Mouse (Mus musculus): ENCODE measurements around the gene Erg. TPM values are rescaled to one million over a fixed set of nuclear protein-coding genes. Genes with fewer than 3 reads are reported as not detected.

The Erg gene
- polyA plus RNA-seq, 1 experiment from 2014 or later, result 1.8 TPM

GRCm38 (mm10) chr16:95527561-95527960 is 58.8 kb downstream of the Erg start:
- no peak overlapping the region for H3K27ac ChIP-seq (ENCODE audit: low read depth, low read length)
- WGBS, result 89% methylated on average over 2 of the region's 2 CpGs
- no peaks in the 10 kb centered on the region for H3K36me3 ChIP-seq (ENCODE audit: control insufficient read depth, insufficient read depth, low read length)
- no peaks in the 10 kb centered on the region for H3K4me1 ChIP-seq (replicated peaks; ENCODE audit: control insufficient read depth, insufficient read depth, low read length)
- H3K27me3 ChIP-seq (ENCODE audit: control insufficient read depth, insufficient read depth, low read length), result no peaks in the 10 kb centered on the region
- no peak overlapping the region for H3K4me3 ChIP-seq (ENCODE audit: low read depth, low read length)
- no peak overlapping the region for H3K9ac ChIP-seq (ENCODE audit: low read length)
- H3K9me3 ChIP-seq (ENCODE audit: control insufficient read depth, low read length), result no peaks in the 10 kb centered on the region
- ATAC-seq (replicated peaks; ENCODE audit: low FRiP score) (no peak), DNase-seq (ENCODE audit: low spot score) (no peak)
- no peak overlapping the region for H3K4me2 ChIP-seq (ENCODE audit: low read depth, low read length, severe bottlenecking)

- Histone ChIP-seq H3K9ac (ENCODE audit: low read length) (no peak overlapping the region), H3K36me3 (ENCODE audit: control insufficient read depth, insufficient read depth, low read length) (no peaks in the 10 kb centered on the region), H3K4me3 (ENCODE audit: low read depth, low read length) (no peak overlapping the region), H3K9me3 (ENCODE audit: control insufficient read depth, low read length) (no peaks in the 10 kb centered on the region), H3K27me3 (ENCODE audit: control insufficient read depth, insufficient read depth, low read length) (no peaks in the 10 kb centered on the region), H3K27ac (ENCODE audit: low read depth, low read length) (no peak overlapping the region), H3K4me2 (ENCODE audit: low read depth, low read length, severe bottlenecking) (no peak overlapping the region), H3K4me1 (replicated peaks; ENCODE audit: control insufficient read depth, insufficient read depth, low read length) (no peaks in the 10 kb centered on the region)
- WGBS, result 80% methylated on average over 8 of the region's 8 CpGs
- DNase-seq (ENCODE audit: low spot score), result no peak
- no peak for ATAC-seq (replicated peaks; ENCODE audit: low FRiP score)
These were observed 66.9 kb downstream of the Erg start for GRCm38 (mm10) chr16:95519520-95519919.

GRCm38 (mm10) chr16:95506051-95506450 is 80.3 kb downstream of the Erg start:
- Histone ChIP-seq H3K4me2 (ENCODE audit: low read depth, low read length, severe bottlenecking) (no peak overlapping the region), H3K36me3 (ENCODE audit: control insufficient read depth, insufficient read depth, low read length) (no peaks in the 10 kb centered on the region), H3K27me3 (ENCODE audit: control insufficient read depth, insufficient read depth, low read length) (no peaks in the 10 kb centered on the region), H3K4me3 (ENCODE audit: low read depth, low read length) (no peak overlapping the region), H3K27ac (ENCODE audit: low read depth, low read length) (no peak overlapping the region), H3K9ac (ENCODE audit: low read length) (no peak overlapping the region), H3K4me1 (replicated peaks; ENCODE audit: control insufficient read depth, insufficient read depth, low read length) (no peaks in the 10 kb centered on the region), H3K9me3 (ENCODE audit: control insufficient read depth, low read length) (no peaks in the 10 kb centered on the region)
- ATAC-seq (replicated peaks; ENCODE audit: low FRiP score) (no peak), DNase-seq (ENCODE audit: low spot score) (no peak)
- WGBS, result 85% methylated on average over 2 of the region's 2 CpGs

GRCm38 (mm10) chr16:95496582-95497300 is 89.7 kb downstream of the Erg start:
- Histone ChIP-seq H3K4me2 (ENCODE audit: low read depth, low read length, severe bottlenecking) (no peak overlapping the region), H3K36me3 (ENCODE audit: control insufficient read depth, insufficient read depth, low read length) (no peaks in the 10 kb centered on the region), H3K27ac (ENCODE audit: low read depth, low read length) (no peak overlapping the region), H3K4me1 (replicated peaks; ENCODE audit: control insufficient read depth, insufficient read depth, low read length) (no peaks in the 10 kb centered on the region), H3K9ac (ENCODE audit: low read length) (no peak overlapping the region), H3K9me3 (ENCODE audit: control insufficient read depth, low read length) (no peaks in the 10 kb centered on the region), H3K27me3 (ENCODE audit: control insufficient read depth, insufficient read depth, low read length) (no peaks in the 10 kb centered on the region), H3K4me3 (ENCODE audit: low read depth, low read length) (no peak overlapping the region)
- DNase-seq (ENCODE audit: low spot score) (no peak), ATAC-seq (replicated peaks; ENCODE audit: low FRiP score) (no peak)
- 90% methylated on average over 10 of the region's 10 CpGs for WGBS

GRCm38 (mm10) chr16:95494108-95494507 is 92.3 kb downstream of the Erg start:
- DNase-seq (ENCODE audit: low spot score), result no peak
- H3K9ac ChIP-seq (ENCODE audit: low read length), result no peak overlapping the region
- H3K9me3 ChIP-seq (ENCODE audit: control insufficient read depth, low read length), result no peaks in the 10 kb centered on the region
- H3K27ac ChIP-seq (ENCODE audit: low read depth, low read length), result no peak overlapping the region
- no peaks in the 10 kb centered on the region for H3K36me3 ChIP-seq (ENCODE audit: control insufficient read depth, insufficient read depth, low read length)
- no peak overlapping the region for H3K4me3 ChIP-seq (ENCODE audit: low read depth, low read length)
- 56% methylated on average over 3 of the region's 3 CpGs for WGBS
- ATAC-seq (replicated peaks; ENCODE audit: low FRiP score), result no peak
- no peak overlapping the region for H3K4me2 ChIP-seq (ENCODE audit: low read depth, low read length, severe bottlenecking)
- no peaks in the 10 kb centered on the region for H3K27me3 ChIP-seq (ENCODE audit: control insufficient read depth, insufficient read depth, low read length)
- no peaks in the 10 kb centered on the region for H3K4me1 ChIP-seq (replicated peaks; ENCODE audit: control insufficient read depth, insufficient read depth, low read length)

GRCm38 (mm10) chr16:95493336-95493735 is 93.1 kb downstream of the Erg start:
- no peaks in the 10 kb centered on the region for H3K4me1 ChIP-seq (replicated peaks; ENCODE audit: control insufficient read depth, insufficient read depth, low read length)
- H3K4me2 ChIP-seq (ENCODE audit: low read depth, low read length, severe bottlenecking), result no peak overlapping the region
- DNase-seq (ENCODE audit: low spot score) (no peak), ATAC-seq (replicated peaks; ENCODE audit: low FRiP score) (no peak)
- no peak overlapping the region for H3K27ac ChIP-seq (ENCODE audit: low read depth, low read length)
- no peak overlapping the region for H3K9ac ChIP-seq (ENCODE audit: low read length)
- no peak overlapping the region for H3K4me3 ChIP-seq (ENCODE audit: low read depth, low read length)
- H3K9me3 ChIP-seq (ENCODE audit: control insufficient read depth, low read length), result no peaks in the 10 kb centered on the region
- WGBS, result 78% methylated on average over 8 of the region's 8 CpGs
- no peaks in the 10 kb centered on the region for H3K27me3 ChIP-seq (ENCODE audit: control insufficient read depth, insufficient read depth, low read length)
- no peaks in the 10 kb centered on the region for H3K36me3 ChIP-seq (ENCODE audit: control insufficient read depth, insufficient read depth, low read length)

GRCm38 (mm10) chr16:95492146-95492545 is 94.2 kb downstream of the Erg start:
- Histone ChIP-seq H3K27ac (ENCODE audit: low read depth, low read length) (no peak overlapping the region), H3K4me3 (ENCODE audit: low read depth, low read length) (no peak overlapping the region), H3K9ac (ENCODE audit: low read length) (no peak overlapping the region), H3K4me1 (replicated peaks; ENCODE audit: control insufficient read depth, insufficient read depth, low read length) (no peaks in the 10 kb centered on the region), H3K27me3 (ENCODE audit: control insufficient read depth, insufficient read depth, low read length) (no peaks in the 10 kb centered on the region), H3K36me3 (ENCODE audit: control insufficient read depth, insufficient read depth, low read length) (no peaks in the 10 kb centered on the region), H3K9me3 (ENCODE audit: control insufficient read depth, low read length) (no peaks in the 10 kb centered on the region), H3K4me2 (ENCODE audit: low read depth, low read length, severe bottlenecking) (no peak overlapping the region)
- ATAC-seq (replicated peaks; ENCODE audit: low FRiP score) (no peak), DNase-seq (ENCODE audit: low spot score) (no peak)
- 81% methylated on average over 7 of the region's 7 CpGs for WGBS

- Histone ChIP-seq H3K27ac (ENCODE audit: low read depth, low read length) (no peak overlapping the region), H3K4me1 (replicated peaks; ENCODE audit: control insufficient read depth, insufficient read depth, low read length) (no peaks in the 10 kb centered on the region), H3K4me2 (ENCODE audit: low read depth, low read length, severe bottlenecking) (no peak overlapping the region), H3K4me3 (ENCODE audit: low read depth, low read length) (no peak overlapping the region), H3K9ac (ENCODE audit: low read length) (no peak overlapping the region), H3K27me3 (ENCODE audit: control insufficient read depth, insufficient read depth, low read length) (no peaks in the 10 kb centered on the region), H3K9me3 (ENCODE audit: control insufficient read depth, low read length) (no peaks in the 10 kb centered on the region), H3K36me3 (ENCODE audit: control insufficient read depth, insufficient read depth, low read length) (no peaks in the 10 kb centered on the region)
- ATAC-seq (replicated peaks; ENCODE audit: low FRiP score), result no peak
- 71% methylated on average over 5 of the region's 5 CpGs for WGBS
- no peak for DNase-seq (ENCODE audit: low spot score)
These were observed 96.0 kb downstream of the Erg start for GRCm38 (mm10) chr16:95490386-95490785.

GRCm38 (mm10) chr16:95487606-95488351 is 98.6 kb downstream of the Erg start:
- no peaks in the 10 kb centered on the region for H3K9me3 ChIP-seq (ENCODE audit: control insufficient read depth, low read length)
- H3K4me2 ChIP-seq (ENCODE audit: low read depth, low read length, severe bottlenecking), result no peak overlapping the region
- no peaks in the 10 kb centered on the region for H3K4me1 ChIP-seq (replicated peaks; ENCODE audit: control insufficient read depth, insufficient read depth, low read length)
- no peaks in the 10 kb centered on the region for H3K27me3 ChIP-seq (ENCODE audit: control insufficient read depth, insufficient read depth, low read length)
- no peaks in the 10 kb centered on the region for H3K36me3 ChIP-seq (ENCODE audit: control insufficient read depth, insufficient read depth, low read length)
- H3K9ac ChIP-seq (ENCODE audit: low read length), result no peak overlapping the region
- no peak overlapping the region for H3K27ac ChIP-seq (ENCODE audit: low read depth, low read length)
- no peak for DNase-seq (ENCODE audit: low spot score)
- WGBS, result 82% methylated on average over 9 of the region's 9 CpGs
- ATAC-seq (replicated peaks; ENCODE audit: low FRiP score), result no peak
- H3K4me3 ChIP-seq (ENCODE audit: low read depth, low read length), result no peak overlapping the region
